Mouse (Mus musculus) monocyte, adult 2 months (primary cell): ENCODE results near the gene Tbc1d16.

Source experiments
- DNase-seq, 2 experiments: peaks; one replicate each; pipeline ENCODE4 v3.0.0; 2022; ENCODE audit warnings: low spot score in 2 of 2, low read depth in 1 of 2

Tbc1d16 gene

DNA sequence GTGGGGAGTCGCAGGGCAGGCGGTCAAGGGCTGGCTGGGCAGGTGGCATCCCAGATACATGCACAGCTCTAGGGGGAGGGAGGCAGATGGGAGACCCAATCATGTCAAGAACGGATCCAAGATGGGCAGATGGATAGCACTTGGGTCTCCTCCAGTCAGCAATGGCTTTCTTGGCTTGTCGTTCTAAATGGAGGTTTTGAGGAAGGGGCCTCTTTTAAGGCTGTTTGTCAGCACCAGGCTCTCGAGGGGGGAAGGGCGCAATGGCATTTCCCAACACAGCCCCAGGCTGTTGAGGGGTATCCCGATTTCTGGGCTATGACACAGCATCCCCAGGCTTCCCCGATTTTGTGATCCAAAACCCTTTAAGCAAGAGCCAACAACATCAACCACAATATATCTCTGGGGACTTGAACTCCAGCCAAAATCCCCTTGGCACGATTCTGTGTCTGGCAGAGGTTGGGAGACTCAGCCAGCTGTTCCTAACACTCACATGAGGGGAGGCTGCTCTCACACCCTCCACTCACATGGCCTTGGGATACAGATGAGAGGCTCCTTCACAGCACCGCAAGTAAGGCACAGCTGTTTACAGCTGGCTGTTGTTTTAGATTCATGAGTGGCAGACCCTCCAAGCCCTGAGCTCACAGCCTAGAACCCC, 18.8 kb downstream of the Tbc1d16 start:
- DNase-seq, result no peak

DNA sequence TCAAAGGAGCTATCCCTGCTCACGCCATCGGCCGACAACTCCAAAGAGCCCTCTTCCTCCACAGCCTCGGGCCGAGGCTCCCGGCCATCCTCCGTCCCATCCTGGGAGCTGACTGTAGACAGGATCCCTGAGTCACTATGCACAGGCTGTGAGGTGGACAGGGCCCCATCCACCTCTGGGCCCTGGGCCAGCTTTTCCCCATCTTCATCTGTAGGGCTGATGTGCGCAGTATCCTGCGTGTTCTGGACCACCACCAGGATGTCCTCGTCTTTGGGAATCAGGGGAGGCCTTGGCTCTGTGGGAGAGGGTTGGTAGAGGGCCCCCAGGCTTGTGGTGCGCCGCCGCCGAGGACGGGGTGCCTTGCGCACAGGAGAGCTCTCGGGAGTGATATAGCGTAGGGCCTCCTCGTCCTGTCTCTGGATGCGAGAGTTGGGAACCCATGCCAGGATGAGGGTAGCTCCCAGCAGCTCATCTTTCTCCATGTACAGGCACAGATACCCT, 19.4 kb downstream of the Tbc1d16 start:
- no peak for DNase-seq

DNA sequence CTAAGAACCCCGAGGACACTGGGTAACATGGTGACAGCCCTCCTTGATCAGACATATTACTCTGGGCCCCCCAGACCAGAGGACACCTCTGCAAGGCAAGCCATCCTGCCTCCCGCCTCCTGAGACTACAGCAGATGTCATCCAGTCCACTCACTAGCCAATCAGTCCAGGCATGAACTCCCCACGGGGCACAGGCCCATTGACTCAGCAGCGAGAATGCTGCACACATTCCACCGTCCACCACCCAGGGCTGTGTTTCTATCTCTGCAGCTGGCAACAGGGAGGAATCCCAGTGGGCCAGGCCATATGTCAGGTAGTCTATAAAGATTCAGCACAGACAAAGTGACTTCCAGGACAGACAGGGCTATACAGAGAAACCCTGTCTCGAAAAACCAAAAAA, 20.3 kb downstream of the Tbc1d16 start:
- no peak for DNase-seq

GRCm38 (mm10) chr11:119206562-119206961, 21.7 kb downstream of the Tbc1d16 start:
- DNase-seq, result no peak

DNA sequence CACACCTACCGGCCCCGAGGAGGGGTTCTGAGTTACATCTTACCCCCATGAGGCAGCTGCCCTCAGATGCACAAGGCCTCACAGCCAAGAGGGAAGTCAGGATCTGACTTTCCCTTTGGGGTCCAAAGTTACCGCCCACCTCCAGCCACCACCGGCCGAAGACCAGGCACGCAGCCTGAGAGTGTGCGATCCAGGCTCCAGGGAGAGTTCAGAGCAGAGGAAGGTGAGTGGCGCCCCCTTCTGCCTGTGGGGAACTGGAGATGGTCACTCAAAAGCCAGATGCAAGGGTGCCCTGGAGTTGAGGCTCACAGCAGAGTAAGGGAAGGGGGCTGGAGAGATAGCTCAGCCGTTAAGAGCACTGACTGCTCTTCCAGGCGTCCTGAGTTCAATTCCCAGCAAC, 22.6 kb downstream of the Tbc1d16 start:
- no peak for DNase-seq

DNA sequence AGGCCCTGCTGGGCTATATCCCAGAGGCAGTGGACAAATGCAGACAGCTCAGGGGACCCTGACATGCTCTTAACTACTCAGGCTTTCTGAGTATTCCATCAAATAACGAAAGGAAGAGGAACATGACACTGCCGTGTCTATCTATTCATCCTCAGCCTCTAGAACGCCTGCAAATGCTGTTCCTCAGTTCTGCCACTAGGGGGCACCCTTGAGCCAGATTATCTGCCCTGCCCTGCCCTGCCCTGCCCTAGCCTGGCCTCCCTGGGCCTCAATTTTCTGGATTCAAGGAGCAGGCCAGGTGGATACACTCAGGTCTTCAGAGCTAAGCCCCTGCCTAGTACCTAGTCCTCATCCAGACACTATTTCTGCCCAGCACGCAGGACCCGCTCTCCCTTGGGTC, 24.9 kb downstream of the Tbc1d16 start:
- DNase-seq, result no peak

- DNase-seq, result no peak
These were observed 29.1 kb downstream of the Tbc1d16 start for GRCm38 (mm10) chr11:119199233-119199601.

GRCm38 (mm10) chr11:119198564-119199232, 29.6 kb downstream of the Tbc1d16 start:
- no peak for DNase-seq

DNA sequence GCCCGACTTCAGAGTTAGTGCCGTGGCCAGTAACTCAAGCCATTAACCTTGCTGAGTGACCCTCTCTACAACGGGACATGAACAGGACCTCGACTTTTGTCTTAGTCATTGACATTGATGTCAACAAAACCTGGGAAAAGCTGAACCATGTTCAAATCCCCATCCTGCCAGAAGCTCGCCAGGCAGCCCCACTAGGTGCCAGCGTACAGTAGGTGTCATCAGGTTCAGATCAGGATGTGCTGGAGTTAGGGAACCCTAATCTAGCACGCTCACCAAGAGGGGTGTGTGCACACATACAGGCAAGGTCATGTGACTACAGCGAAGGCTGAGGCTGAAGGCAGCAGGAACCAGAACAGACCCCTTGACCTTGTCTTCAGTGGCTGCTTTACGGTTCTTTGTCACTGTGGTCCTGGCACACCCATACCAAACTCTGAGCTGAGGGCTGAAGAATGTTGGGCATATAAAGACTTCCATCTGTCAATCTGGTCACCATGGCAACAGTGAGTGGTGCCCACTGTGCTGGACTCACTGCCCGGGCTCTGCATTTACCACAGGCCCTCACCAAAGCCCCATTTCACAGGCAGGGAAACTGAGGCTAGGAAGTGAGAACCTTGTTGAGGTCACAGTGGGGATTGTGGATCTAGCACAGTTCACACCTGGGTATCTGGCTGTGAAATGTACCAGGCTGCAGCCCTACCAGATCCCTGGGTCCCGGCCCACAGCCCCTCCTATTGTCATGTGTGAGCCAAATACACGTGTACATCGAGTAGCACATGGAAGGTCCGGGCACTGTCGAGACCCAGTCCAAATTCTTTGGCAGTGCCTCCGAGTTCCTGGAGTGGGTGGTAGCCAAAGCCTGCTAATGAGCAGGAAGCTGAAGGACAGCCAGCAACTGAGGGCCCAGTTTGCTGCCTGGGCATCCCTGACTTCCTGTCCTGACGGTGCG, 30.4 kb downstream of the Tbc1d16 start:
- DNase-seq, result no peak

DNA sequence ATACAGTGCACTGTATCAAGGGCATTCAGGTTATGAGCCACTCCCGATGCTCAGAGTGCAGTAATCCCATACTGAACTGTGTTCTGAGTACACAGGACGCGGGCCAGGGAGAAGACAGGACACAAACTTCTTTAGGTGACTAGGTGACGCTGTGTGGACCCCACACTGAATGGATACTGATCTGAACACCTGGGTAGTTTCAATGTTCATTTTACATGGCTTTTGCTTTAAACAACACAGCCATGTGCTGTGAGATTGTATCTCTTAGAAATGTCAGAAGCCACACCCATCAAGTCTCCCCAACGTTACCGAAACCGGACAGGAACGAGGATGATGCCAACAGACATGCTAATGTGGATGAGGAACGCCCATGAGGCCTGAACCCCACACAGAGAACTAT, 35.7 kb downstream of the Tbc1d16 start:
- DNase-seq, result no peak

GRCm38 (mm10) chr11:119192176-119192575, 36.1 kb downstream of the Tbc1d16 start:
- no peak for DNase-seq

GRCm38 (mm10) chr11:119191606-119192081, 36.7 kb downstream of the Tbc1d16 start:
- DNase-seq, result no peak

DNA sequence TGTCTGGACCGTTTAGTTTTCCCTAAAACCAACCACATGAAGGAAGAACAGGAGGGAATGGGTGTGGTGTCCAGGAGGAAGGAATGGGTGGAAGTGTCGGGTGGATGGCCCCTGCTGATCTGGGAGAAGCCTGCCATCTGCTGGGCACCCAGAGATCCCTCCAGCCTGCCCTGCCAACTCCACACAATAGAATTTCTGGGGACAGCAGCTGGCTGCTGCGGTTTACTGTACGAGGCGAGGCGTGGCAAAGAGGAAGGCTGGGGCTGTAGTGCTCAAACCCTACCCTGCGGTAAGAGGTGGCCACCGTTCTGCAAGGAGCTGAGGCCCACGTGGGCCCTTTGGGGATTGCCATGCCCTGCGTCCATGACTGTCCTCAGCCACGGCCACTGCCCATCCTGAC, 37.8 kb downstream of the Tbc1d16 start:
- peak in 1 of 2 experiments; percentile 16 for DNase-seq

GRCm38 (mm10) chr11:119189319-119189718, 39.0 kb downstream of the Tbc1d16 start:
- DNase-seq, result no peak

- DNase-seq, result no peak
These were observed 39.9 kb downstream of the Tbc1d16 start for GRCm38 (mm10) chr11:119188389-119188788.

GRCm38 (mm10) chr11:119187800-119188197, 40.5 kb downstream of the Tbc1d16 start:
- DNase-seq, result no peak

DNA sequence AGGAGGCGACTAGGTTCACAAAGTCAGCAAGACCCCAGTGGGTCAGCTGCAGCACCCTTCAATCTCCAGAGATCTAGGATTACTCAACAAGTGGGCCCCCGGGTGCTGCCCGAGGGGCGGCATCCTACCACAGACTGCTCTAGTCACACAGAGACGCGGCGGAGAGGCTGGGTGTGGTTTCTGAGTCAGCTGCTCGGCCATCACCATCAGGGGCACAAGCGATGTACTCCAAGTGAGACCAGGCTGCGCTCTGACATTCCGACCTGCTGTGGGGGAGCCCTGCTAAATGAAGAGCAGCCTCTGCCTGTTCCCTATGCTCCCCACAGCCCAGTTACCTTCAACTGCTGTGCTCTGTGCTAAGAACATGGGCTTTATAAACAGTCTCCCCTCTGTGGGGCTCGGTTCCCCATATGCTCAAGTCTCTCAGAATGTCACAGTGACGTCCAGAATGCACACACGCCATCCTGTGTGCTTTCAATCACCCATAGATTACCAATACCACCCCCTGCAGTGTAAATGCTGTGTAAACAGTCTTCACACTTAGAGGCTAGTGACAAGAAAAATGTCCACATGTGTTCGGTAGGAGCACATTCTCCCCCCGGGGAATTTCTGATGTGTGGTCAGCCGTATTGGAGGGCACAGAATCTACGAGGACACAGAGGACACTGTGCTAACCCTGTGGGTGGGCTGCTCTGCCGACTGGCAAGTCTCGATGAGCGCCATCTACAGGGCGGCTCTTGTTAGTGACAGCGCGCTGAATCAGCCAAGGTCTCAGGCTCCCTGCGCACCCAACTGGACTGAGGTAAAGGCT, 41.1 kb downstream of the Tbc1d16 start:
- DNase-seq, result peak in 1 of 2 experiments; percentile 17

GRCm38 (mm10) chr11:119186381-119186780, 41.9 kb downstream of the Tbc1d16 start:
- DNase-seq, result no peak

- DNase-seq, result no peak
These were observed 44.5 kb downstream of the Tbc1d16 start for GRCm38 (mm10) chr11:119183684-119184310.

DNA sequence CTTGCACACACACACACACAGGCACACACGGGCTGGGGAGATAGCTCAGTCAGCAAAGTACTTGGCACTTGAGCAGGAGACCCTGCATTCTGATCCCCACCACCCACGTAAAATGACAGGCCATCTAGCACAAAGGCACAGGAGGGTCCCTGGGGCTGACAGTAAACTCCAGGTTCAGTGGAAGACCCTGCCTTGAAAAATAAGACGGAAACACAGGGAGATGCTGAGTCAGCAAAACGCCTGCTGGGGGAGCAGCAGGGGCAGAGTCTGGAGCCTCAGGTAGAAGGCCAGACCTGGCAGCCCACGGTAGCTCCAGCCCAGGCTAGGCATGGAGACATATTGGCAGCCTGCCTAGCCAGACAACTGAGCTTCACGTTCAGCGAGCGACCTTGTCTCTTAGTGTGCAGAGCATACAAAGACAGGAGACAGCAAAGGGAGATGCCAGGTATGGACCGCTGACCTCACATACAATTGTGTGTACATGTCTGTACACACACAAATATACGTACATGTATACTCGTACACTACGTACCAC, 46.4 kb downstream of the Tbc1d16 start:
- DNase-seq, result no peak
